Mouse (Mus musculus) kidney, adult 8-10 months (tissue): ENCODE results near the gene Btbd3.

Experiments used
- DNase-seq, 2 experiments: peaks; one replicate each; pipeline ENCODE4 v3.0.0; 2022

The Btbd3 gene

DNA sequence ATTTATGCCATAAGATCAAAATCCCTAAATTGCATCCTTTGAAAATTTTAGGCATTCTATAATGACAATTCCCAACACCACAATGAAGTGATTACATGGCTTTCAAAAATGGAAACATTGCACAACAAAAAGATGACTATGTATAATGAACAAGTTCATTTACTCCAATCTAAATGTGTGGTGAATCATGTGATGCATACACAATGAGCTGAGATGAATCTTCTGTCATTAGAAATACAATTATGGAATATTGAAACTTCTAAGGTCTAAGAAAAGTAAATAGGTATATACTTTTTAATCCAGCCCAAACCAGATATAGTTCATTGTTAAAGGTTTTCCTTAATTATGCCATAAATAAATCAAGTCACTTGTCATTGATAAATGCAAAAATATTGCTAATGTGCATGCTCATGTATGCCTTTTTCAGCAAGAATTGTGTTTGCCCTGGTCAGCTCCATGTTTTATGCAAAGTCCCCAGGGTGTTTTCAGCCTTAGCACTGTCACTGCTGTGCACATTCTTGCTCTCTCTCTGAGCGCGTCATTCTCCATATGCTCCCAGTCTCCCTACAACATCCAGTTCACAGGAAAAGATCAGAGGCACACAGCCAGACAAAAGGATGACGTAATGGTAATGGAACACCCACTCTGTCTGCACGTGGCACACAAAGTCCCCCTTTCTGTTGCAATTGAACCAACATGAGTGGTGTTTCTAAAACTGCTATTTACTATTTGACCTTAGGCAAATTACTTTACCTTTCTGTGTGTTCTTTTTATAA lies 149.6 kb downstream of the Btbd3 start:
- DNase-seq = no peak

DNA sequence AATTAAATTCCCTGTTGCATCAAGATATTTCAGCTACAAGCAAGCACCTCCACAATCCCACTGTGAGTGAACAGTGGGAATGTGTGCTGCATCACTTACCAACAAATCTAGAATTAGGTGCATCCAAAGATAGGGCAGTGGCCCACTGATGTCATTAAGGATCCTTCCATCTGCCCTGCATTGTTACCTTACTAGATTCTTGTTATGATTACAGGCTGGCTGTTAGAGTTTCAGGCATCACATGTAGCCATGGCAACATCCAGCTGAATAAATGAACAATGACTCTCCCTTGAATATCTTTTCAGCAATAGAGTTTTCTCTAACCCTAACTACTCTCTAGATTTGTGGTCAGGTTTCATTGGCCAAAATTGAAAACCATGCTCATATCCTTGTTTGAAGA lies 150.3 kb downstream of the Btbd3 start:
- no peak for DNase-seq

DNA sequence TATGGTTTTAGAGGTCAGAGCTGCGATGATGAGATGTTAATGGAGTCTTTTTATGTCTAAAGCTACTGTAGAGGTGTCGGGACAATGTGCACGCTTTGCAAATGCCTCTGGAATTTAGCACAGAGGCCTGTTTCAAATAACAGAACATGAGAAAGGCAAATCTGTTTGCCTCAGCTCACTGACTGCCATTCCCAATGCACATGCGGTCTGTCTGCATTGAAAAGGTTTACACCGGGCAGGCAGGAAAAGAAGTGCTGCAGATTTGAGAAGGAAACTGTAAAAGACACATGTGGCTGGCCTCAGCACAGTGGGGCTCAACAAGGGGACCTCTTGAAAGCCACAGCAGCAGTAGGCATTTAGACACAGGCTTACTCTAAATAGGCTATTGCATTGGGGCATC lies 156.2 kb downstream of the Btbd3 start:
- no peak for DNase-seq

DNA sequence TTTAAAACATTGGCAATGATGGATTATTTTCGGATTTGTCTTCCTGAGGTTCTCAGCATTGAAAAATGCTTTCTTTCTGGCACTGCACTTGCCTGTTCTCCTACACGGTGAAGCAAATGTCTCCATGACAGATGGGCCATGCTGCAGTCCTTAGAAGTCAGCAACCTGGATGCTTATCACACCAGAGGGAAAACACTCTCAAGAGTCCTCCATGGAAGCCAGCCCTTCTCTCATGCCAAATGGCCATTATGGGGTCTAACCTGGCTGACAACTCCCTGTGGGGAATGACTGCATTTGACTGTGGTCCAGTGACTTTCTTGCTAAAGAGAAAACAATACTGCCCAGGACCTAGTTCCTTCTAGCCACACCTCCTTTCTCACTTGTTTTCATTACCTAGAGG lies 166.0 kb downstream of the Btbd3 start:
- no peak for DNase-seq

DNA sequence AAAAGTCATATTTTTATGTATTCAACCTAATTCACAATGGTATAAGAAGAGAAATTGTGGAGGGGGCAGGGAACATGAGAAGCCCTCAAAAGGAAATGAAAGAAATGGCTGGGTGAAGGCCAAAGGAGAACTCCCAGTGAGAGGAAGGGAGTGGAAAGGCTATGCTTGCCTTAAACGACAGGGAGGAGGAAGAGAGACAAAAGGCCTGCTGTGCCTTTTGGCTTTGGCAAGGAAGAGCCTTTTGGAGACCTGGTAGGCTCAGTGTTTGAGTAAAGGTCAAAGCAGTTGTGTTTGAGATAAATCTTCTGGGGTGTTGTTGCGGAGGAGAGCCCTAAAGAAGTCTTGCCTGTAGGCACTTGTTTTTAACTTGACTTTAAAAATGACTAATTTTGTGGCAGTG lies 175.6 kb downstream of the Btbd3 start:
- no peak for DNase-seq

DNA sequence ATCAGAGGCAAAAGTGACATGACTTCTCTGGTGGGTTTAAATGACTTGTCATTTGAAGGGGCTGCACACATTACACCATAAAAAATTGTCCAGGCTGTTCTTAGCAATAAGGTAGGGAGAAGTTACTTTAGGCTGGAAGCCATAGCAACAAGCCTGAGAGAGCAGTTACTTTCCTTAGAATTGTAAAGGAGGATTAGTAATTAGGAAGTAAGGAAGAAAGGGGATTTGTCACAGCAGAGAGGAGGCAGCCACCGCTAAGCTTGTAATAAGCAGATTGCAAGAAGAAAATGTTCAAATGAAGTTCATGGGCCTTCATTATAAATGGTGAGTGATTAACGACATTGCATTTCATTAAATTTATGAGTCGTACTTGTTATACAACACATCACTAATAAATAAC lies 190.1 kb downstream of the Btbd3 start:
- DNase-seq = no peak

DNA sequence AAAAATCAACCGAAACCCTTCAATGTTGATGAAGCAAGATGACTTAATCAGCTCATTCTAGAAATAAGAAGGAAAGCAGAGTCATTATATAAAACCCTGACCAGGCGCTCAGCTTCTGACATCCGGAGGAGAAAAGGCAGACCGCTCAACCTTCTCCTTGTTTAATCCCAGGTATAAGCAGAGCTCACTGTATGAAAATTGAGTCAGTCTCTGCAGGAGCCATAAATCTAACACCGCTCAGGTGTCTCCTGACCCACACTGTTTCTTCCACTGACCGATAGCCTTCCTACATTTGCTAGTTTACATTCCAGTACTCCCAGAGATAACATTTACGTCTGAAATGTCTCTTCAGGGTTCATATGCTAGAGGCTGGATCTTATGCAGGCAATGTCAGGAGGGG lies 190.6 kb downstream of the Btbd3 start:
- no peak for DNase-seq

DNA sequence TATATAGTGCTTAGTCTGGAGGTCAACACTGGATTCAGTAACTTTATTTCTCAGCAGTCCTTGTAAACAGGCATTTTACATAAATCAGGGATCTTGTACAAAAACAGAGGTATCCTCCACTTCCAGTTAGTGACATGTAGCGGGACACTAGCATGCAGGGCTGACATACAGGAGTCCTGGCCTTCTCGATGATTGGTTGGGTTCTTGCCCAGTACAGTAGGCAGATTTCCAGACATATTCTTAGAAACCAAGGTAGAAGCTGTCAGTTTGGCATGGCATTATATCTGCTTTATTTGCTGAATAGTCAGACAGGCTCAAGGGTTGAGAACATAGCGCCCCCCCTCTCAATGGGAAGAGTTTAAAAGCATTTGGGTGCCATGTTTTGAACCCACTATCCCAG lies 191.3 kb downstream of the Btbd3 start:
- no peak for DNase-seq

DNA sequence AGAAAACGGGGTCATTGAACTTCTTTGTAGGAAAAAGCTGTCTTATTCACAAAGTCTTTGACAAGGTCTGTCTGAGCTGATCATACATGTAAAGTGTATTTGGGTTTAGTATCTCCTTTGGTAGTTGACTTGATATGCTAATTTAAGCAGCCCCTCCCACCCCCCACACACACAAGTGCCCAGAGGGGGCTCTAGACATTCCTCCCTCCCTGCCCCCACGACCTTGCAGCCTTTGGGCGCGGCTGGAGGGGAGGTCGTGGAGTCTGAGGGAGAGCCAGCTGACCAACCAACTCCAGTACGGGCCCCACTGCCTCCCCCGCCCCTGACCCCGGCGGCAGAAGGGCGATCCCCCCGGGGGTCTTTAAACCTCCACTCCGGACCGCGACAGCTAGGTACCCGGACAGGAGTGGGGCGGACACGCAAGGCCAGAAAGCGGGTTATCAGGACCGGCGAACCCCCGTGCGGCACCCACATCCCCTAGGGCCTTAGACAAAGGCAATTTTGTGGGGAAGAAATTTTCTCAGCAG lies 211.7 kb downstream of the Btbd3 start:
- DNase-seq = no peak

DNA sequence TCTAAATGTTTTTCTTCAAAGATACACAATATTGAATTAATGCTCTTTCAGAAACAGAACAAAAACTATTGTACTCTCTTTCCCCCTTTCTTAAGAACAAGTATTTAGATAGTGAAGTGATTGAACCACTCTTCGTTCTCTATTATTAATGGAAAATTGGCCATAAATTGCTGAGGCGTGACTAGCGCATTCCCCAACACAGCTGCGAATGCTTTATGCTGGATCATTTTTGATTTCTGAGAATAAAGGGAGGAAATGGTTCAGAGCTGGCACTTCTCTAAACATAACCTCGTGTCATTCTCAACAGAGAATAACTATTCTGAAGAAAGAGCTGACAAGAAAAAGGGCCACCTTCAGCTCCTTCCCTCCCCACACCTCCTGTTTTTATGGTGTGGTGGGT lies 217.0 kb downstream of the Btbd3 start:
- DNase-seq = no peak

DNA sequence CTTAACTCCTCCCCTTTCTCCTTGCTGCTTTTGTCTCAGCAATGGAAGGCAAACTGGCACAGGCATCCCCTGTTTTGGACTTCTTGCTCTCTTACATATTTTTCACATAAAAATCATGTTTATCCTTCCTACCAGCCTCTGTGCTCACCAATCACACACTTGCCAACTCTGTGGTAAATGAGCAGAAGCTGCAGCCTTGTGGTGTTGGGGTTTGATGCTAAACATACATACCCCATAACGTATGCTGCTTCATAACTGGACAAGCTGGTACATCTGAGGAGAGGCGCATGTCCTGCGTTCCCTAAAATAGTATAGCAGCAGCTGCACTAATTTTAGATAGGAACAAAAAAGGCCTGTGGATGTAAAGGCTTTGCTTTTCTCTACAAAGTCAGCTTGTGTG lies 220.1 kb downstream of the Btbd3 start:
- no peak for DNase-seq

DNA sequence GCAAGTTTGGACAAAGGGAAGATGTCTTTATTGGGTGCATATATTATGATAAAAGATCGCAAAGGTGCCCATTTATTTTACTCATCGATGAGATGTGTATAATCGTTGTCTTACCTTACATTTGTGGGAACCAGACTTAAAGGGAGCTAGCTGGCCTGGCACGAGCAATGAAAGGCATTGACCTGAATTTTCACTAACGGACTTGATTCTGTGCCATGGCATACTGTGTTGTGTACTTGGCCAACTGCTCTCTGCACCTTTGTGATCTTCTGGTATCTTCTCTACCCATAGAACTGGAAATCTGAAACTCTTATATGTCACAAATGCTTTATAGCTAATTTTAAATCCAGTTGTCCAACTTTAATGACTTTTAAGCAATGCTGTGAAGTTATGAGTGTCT lies 220.9 kb downstream of the Btbd3 start:
- DNase-seq = no peak

DNA sequence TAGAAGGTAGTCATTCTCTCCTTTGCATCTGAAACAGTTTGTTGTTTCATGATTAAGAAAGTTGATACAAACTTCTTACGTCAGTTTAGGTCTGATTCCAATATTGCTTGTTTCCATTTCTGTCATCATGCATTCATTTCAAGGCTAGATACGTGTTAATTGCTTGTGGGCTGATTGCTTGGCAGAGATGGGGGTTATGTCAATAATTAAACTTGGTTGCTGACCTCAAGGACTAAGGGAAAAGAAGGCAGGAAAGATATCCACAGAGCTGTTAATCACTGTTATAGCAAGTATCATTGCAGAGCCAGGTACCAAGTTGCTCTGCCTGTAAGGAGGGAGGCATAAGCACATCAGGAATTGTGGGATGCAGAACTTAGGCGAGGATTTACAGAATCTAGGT lies 226.2 kb downstream of the Btbd3 start:
- DNase-seq = peak; percentile 13 to 49

DNA sequence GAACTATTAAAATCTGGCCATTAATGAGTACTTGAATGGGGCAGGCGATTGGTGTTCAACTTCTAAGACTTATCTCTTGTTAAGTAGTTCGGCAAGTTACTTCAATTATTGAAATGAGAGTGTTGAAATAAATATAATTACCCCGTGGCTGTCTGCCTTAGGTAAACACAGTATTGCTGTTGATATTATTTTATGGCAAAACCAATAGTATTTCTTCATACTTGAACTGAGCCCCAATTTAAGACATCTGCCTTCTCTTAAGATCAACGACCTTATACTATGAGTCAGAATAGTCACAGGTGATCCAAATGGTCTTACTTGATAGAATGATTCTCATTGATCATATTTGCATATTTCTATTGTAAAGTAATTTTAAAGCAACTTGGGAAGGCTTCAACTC lies 228.5 kb downstream of the Btbd3 start:
- DNase-seq = no peak

DNA sequence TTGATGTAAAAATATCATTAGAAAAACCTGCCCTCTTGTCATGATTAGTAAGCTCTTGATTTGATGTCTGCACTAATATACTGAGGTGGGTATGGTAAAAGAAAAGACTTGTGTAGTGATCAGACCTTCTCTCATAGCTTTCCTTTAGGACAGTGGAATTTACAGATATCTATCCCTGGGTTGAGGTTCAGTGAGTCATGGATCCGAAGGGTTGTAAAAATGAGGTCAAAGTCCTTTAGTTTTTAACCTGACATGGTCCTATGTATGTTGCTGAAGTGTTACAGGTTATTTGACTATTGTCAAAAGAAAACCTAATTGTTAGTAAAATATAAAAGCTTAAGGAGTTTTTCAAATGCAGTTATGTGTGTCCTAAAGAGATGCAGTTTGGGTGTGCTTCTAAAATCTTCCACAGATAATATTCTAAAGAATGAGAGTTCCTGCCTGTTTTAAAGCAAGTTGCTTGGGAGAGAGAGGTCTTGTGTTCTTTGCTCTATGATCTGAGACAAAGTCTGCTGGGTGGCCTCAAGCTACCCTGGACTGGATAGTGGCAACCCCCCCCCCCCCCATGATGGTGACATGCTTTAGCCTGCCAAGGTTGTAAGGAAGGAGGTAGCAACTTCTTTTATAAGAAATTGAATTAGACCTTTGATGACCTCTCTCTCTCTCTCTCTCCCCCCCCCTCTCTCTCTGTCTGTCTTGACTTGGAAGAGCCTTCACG lies 234.5 kb downstream of the Btbd3 start:
- DNase-seq = no peak

DNA sequence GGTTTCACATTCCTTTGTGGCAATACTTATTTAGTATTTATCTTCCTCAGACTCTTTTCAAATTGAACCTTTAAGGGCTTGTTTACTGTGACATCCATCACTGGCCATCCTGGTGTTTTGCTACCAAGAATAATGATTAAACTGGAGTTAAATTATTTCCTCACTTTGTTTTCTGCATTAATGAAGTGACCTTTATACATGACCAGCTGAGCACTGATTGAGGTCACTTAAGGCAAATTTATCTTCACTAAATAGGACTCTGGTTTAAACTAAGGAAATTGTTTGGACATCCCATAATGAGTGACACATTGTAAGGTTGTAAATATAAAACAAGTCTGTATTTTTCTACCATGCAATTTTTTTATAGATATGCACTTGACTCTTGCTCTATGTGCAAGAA lies 235.8 kb downstream of the Btbd3 start:
- DNase-seq = peak in 1 of 2 experiments; percentile 41

DNA sequence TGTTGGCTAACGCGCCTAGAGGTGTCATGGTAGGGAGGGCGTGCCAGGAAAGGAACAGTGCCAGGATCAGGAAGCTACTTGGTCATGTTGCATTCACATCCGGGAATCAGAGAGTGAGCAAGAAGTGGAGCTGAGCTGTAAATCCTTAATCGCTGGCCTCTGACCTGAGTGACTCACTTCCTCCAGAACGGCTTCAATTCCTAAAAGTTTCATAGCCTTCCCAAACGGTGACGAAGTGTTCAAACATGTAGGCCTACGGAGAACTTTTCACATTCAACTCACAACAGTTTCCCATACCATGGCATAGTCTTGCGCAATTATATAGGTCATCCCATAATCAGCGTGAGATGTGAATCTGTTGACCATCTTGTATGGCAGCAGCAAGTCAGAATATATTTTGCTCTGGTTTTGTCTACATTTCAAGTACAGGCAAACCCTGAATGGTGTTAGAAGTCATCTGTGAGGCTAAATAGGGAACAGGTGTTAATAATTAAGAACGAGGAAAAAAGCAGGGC lies 247.6 kb downstream of the Btbd3 start:
- peak; percentile 4 to 10 for DNase-seq

DNA sequence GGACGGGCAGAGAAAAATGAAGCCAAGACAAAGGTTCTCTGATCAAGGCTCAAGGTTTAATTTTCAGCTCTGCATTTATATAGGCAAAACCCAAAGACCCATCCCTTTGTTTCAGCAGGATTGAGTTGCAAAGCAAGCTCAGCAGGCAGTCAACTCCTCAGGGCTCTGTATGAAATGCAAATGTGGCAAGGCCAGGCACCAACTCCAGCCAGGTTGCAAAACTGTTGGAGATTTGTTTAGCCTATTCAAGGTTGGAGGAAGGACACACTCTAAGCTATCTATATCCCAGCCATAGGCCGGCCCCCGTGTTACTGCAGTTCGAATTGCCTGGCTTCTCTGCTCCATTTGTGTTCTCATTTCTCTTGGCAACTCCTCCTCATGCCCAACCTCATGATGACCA lies 259.2 kb downstream of the Btbd3 start:
- DNase-seq = no peak

DNA sequence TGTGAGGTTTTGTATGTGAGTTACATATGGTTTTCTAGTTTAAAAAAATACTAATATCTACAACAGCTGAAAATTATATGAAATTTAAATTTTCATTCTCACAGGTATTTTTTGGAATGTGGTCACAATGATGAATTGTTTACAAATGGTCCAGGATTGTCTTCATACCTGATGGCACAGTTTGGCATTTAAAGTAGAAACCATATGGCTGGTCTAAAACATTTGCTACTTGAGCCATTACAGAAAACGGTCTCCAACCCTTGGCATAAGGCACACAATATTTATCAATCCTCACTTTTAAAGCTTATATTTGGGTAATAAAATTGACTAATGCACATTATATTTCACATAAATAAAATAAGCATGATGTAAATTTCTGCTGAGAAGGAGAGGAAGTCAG lies 272.1 kb downstream of the Btbd3 start:
- no peak for DNase-seq

DNA sequence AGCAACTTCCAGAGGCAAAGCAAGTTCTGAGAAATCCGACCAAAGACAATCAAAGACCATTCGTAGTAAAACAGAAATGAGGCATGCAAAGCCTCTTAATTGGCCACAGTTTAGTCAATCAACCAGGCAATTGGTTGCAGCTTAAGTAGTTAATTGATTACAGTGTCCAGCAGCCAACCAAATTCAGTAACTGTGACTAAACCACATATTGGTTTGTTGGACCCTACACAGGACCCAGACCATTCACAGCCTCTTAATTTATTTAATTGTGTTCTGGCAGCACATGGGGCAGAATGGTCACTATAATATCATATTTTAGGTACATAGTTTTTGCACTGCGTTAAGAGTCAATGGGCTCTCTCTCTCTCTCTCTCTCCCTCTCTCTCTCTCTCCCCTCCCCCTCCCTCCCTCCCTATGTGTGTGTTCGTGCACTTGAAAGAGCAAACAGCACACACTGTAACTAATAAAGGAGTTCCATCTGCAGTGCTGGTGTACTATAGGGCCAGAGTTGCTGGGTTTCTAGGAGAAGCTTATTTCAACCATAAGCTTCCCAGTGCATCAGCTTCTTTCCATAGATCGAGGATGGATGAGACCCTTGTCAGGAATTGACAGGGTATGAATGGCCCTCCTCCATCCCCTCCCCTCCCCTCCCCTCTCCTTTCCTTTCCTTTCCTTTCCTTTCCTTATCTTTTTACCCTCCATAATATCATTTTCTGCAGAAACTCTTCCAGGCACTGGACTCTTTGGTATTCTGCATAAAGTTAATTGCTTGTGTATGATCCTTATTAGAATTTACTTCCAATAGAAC lies 275.0 kb downstream of the Btbd3 start:
- DNase-seq = no peak

DNA sequence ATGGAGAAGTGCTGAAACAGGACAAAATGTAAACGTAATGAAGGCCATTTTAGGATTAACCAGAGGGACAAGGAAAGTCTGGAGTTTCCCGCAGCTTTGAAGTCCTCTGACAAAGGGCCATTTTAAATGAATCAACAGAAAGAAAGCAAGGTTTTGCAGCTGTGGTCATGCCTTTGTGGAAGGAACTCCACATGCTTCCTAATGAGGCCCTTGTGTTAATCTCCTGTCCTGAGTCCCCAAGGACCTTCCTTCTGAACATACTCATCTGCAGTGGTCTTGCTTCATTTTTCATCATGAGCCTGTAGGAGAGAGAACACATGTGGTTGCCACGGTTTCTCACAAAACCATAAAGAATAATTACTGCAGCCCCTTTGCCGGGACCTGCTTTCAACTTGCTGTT lies 275.6 kb downstream of the Btbd3 start:
- no peak for DNase-seq

DNA sequence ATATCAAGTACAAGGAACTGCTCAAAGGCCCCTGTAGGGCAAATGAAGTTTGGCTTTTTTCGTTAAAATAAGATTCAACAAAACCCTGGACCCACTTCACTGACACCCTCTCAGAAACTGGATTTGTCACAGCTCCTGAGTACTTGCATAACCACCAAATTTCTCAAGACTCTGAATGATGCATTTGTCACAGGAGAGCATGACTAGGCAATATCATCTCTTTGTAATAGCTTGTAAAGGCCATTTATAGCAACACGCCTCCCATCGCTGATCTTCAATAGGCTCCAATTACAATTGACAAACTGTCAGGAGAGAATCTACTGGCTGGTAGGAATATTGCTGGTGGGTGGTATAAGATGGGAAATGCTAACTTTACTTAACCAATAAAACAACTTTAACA lies 283.3 kb downstream of the Btbd3 start:
- DNase-seq = no peak

DNA sequence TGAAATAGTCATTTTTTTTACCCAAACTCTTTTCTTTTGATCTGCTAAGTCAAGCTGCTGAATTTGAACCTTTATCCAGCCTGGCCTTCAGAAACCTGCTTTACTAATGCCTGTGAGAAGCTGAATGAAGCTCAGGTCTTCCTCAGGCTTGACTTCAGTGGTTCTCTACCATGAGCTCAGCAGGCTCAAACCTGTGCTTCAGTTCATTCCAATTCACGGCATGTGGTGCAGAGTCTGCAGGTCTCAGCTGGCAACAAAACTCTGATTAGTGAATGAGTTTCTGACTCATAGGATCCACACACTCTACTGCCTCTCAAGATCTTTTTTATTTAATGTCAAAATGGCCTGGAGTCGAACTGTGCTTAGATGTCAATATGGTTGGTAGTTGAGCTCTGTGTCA lies 292.6 kb downstream of the Btbd3 start:
- no peak for DNase-seq
